Mouse (Mus musculus) forebrain, embryonic 10.5 days (tissue): Measurements from ENCODE around the gene Slc12a7. TPM values are rescaled to one million over a fixed set of nuclear protein-coding genes. Genes with fewer than 3 reads are reported as not detected.

Experiments used
- DNase-seq: peaks from one replicate; pipeline ENCODE4 v3.0.0-alpha.2; 2017; ENCODE audit warnings: low spot score; ENCODE audit errors: extremely low spot score
- H3K27ac ChIP-seq: fragments of 300-500 bp; sonication (generic); 2 replicates; pipeline ENCODE4 v1.5.1; 2016; ENCODE audit warnings: mild to moderate bottlenecking
- H3K27me3 ChIP-seq: fragments of 300-500 bp; sonication (generic); 2 replicates; pipeline ENCODE4 v1.6.1; 2016; ENCODE audit warnings: mild to moderate bottlenecking; ENCODE audit not compliant: poor library complexity, severe bottlenecking
- H3K36me3 ChIP-seq: fragments of 300-500 bp; sonication (generic); replicated peaks from 2 replicates; pipeline ENCODE4 v1.6.1; 2016; ENCODE audit warnings: mild to moderate bottlenecking, moderate library complexity
- H3K4me1 ChIP-seq: fragments of 300-500 bp; sonication (generic); 2 replicates; pipeline ENCODE4 v1.6.1; 2016
- H3K4me3 ChIP-seq: fragments of 300-500 bp; sonication (generic); 2 replicates; pipeline ENCODE4 v1.5.1; 2016; ENCODE audit warnings: mild to moderate bottlenecking, moderate library complexity
- H3K9me3 ChIP-seq: fragments of 300-500 bp; sonication (generic); 2 replicates; pipeline ENCODE4 v1.6.1; 2016; ENCODE audit warnings: mild to moderate bottlenecking, moderate library complexity
- WGBS: fragments of 180-500 bp; shearing (Covaris S2); methylation state at CpG from one replicate; pipeline ENCODE4 v1.1.7; 2016; 5-methylcytosine and 5-hydroxymethylcytosine counted together
- polyA plus RNA-seq: library from polyadenylated mRNA; unstranded; fragments of >200 nt; fragmentation: Nextera tagmentation; extraction: Ambion mirVana; gene quantifications from 2 replicates; pipeline ENCODE4 v1.2.1, GENCODE M21; 2016

The Slc12a7 gene
- polyA plus RNA-seq, 1 experiment from 2014 or later = 57.5 TPM

DNA sequence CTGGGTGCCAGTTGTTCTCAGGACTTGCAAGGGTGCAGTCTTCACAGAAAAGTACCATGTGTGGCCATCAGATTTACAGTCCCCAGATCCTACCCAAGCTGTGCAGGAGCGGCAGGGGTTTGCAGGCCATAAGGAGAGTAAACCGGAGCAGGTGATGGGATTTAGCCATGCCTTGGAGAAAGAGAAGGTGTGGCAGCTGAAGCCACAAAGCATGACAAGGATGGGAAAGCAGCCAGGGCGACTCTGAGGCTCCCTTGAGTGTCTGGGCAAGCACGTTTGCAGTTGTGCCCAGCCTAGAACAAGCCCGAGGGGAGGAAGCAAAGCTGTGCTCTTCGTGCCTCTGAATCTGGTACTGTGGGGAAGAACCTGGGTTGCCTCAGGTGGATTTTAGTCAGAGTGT lies 17.5 kb downstream of the Slc12a7 start:
- 71% methylated on average over 6 of the region's 6 CpGs for WGBS
- Histone ChIP-seq H3K27ac (no peak overlapping the region), H3K4me3 (no peak overlapping the region), H3K36me3 (no peaks in the 10 kb centered on the region), H3K27me3 (peaks cover 19% of the 10 kb centered on the region), H3K9me3 (no peaks in the 10 kb centered on the region), H3K4me1 (peaks cover 46% of the 10 kb centered on the region)
- DNase-seq = no peak

DNA sequence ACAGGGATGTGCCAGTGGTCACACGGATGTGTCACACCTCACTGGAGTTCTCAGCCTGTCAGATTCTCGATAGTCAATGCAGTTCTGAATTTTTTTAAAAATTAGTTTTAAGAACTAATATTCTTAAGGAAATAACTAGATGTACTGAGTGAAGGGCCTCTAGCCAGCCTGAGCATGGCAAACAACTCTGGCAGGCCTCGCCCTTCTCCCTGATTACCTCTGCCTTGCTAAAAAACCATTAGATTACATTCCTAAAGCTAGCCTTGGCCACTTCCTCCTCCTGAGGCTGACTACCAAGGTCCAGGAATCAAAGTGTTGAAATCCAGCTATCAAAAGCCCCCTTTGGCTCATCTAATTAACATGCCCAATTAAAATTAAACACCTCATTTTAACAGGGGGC lies 18.4 kb downstream of the Slc12a7 start:
- 87% methylated on average over 3 of the region's 3 CpGs for WGBS
- Histone ChIP-seq H3K4me1 (peaks cover 44% of the 10 kb centered on the region), H3K27ac (no peak overlapping the region), H3K4me3 (no peak overlapping the region), H3K9me3 (no peaks in the 10 kb centered on the region), H3K27me3 (peaks cover 19% of the 10 kb centered on the region), H3K36me3 (no peaks in the 10 kb centered on the region)
- no peak for DNase-seq

DNA sequence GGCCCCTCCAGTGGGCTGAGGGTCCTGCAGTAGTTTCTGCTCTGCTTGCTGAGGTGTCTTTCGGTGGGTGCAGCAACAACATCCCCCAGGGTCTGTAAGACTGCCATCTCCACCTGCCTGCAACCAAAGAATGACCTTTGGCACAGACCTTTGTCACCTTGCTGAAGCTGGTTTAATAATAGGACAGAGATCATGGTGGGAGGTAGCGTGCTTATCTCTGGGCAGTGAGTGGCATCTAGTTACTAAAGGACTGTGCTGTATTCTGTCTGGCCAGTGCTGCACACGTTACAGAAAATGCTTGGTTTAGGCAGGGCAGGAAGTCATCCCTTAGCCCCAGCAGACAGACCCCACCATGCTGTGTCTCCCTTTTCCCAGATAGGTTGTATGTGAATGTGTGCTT lies 22.9 kb downstream of the Slc12a7 start:
- no peaks in the 10 kb centered on the region for H3K36me3 ChIP-seq
- H3K9me3 ChIP-seq = no peaks in the 10 kb centered on the region
- WGBS = 73% methylated on average over 3 of the region's 3 CpGs
- no peaks in the 10 kb centered on the region for H3K27me3 ChIP-seq
- H3K27ac ChIP-seq = no peak overlapping the region
- peaks cover 18% of the 10 kb centered on the region for H3K4me1 ChIP-seq
- no peak overlapping the region for H3K4me3 ChIP-seq
- DNase-seq = no peak

DNA sequence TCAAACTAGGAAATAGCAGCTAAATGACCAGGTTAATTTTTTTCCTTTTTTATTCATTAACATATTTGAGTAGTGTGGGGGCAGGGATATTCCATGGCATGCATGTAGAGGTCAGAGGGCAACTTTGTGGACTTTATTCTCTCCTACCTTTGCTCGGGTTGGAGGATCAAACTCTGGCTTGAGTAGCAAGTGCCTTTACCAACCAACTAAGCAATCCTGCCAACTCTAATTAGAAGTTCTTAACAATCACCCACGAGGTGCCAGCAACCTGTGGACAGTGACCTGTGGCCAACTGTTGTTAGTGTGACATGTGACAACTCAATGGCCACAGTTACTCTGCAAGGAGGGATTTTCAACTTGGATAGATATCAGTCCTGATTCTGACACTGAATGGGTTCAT lies 24.0 kb downstream of the Slc12a7 start:
- Histone ChIP-seq H3K36me3 (no peaks in the 10 kb centered on the region), H3K27me3 (0 out of 2 replicates have a peak, but pooled peaks cover 4% of the 10 kb centered on the region), H3K4me1 (peaks cover 11% of the 10 kb centered on the region), H3K27ac (no peak overlapping the region), H3K4me3 (no peak overlapping the region), H3K9me3 (no peaks in the 10 kb centered on the region)
- WGBS = 71% methylated on average over 2 of the region's 2 CpGs
- no peak for DNase-seq

DNA sequence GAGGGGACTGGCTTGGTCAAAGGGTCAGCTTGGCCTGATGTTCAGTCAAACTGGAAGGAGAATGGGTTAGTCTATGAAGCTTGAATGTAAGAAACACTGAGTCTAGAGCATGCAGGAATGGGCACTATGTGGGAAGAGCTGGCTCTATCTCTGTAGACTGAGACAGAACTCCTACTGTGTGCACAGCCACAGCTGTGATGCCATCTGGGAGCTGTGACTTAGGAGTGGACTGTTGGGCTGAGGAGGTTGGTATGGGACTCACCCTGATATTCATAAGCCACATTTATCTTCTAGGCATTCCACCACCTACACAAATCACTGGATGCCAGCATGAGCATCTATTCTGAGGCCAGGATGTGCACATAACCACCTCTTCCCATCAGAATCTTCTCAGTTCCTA lies 24.5 kb downstream of the Slc12a7 start:
- 0 out of 2 replicates have a peak, but pooled peaks cover 8% of the 10 kb centered on the region for H3K27me3 ChIP-seq
- no peak overlapping the region for H3K27ac ChIP-seq
- H3K4me3 ChIP-seq = no peak overlapping the region
- no peak for DNase-seq
- H3K9me3 ChIP-seq = no peaks in the 10 kb centered on the region
- no peaks in the 10 kb centered on the region for H3K36me3 ChIP-seq
- peaks cover 6% of the 10 kb centered on the region for H3K4me1 ChIP-seq

DNA sequence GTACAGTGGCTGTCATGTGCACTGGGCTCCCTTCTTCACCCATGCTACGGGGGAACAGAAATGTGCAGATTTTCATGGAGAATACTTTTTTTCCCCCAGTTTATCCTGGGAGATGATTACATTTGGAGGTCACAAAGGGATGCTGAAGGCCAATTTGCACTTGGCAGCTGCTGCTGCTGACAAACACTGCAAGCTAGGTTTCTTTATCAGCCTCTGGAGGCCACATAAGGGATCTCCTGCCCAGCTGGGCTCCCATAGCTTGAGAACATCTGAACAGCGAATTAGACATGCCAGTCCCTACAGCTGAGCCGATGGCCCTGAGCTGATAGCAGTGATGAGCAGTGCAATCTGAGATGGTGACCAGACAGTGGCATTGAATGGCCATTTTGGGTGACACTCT lies 26.7 kb downstream of the Slc12a7 start:
- WGBS = 86% methylated on average over 3 of the region's 3 CpGs
- Histone ChIP-seq H3K27ac (no peak overlapping the region), H3K4me3 (no peak overlapping the region), H3K4me1 (peaks cover 10% of the 10 kb centered on the region), H3K9me3 (no peaks in the 10 kb centered on the region), H3K27me3 (0 out of 2 replicates have a peak, but pooled peaks cover 9% of the 10 kb centered on the region), H3K36me3 (no peaks in the 10 kb centered on the region)
- no peak for DNase-seq

DNA sequence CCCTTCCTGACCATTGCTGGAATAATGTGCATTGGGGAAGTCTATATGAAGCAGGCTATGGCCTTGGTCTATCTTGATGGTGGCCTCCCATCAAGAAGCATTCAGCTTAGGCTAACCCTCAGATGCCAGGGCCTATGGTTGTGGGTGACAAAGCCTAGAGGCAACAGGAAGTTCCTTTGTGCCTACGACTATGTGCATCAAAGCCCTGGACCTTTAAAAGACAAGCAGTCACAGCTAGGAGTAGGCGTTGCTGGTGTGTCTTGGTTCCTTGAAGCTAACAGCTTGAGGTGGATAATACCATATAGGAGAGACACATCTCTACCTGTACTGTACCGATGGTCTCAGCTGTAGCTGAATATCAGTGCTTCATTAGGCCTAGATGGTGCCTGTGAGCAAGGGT lies 27.2 kb downstream of the Slc12a7 start:
- no peak for DNase-seq
- H3K4me3 ChIP-seq = no peak overlapping the region
- no peaks in the 10 kb centered on the region for H3K36me3 ChIP-seq
- H3K4me1 ChIP-seq = peaks cover 15% of the 10 kb centered on the region
- H3K27me3 ChIP-seq = 0 out of 2 replicates have a peak, but pooled peaks cover 9% of the 10 kb centered on the region
- WGBS = 88% methylated on average over 3 of the region's 3 CpGs
- no peak overlapping the region for H3K27ac ChIP-seq
- H3K9me3 ChIP-seq = no peaks in the 10 kb centered on the region

DNA sequence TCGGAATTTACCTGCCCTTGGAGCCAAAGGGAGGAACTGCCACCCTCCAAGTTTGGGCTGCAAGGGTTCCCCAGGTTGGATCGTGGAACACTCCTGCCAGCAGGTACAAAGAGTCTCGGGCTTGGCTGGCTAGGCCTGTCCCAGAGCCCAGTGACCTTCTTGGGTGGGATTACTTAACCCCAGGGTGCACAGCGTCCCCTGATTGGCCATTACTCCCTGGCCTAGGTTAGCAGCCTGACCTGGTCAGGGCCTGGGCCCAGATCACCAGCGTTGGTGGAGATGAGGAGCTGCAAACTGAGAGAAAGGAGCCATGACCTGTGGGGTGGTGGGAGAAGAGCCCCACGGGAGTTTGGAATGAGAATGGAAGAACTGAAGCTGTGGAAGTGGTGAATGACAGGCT lies 30.0 kb downstream of the Slc12a7 start:
- Histone ChIP-seq H3K27me3 (0 out of 2 replicates have a peak, but pooled peaks cover 9% of the 10 kb centered on the region), H3K4me1 (peaks cover 43% of the 10 kb centered on the region), H3K9me3 (no peaks in the 10 kb centered on the region), H3K36me3 (peaks cover 20% of the 10 kb centered on the region), H3K4me3 (peak overlapping the region; percentile 86), H3K27ac (peak overlapping the region; percentile 94)
- no peak for DNase-seq
- 26% methylated on average over 6 of the region's 6 CpGs for WGBS

DNA sequence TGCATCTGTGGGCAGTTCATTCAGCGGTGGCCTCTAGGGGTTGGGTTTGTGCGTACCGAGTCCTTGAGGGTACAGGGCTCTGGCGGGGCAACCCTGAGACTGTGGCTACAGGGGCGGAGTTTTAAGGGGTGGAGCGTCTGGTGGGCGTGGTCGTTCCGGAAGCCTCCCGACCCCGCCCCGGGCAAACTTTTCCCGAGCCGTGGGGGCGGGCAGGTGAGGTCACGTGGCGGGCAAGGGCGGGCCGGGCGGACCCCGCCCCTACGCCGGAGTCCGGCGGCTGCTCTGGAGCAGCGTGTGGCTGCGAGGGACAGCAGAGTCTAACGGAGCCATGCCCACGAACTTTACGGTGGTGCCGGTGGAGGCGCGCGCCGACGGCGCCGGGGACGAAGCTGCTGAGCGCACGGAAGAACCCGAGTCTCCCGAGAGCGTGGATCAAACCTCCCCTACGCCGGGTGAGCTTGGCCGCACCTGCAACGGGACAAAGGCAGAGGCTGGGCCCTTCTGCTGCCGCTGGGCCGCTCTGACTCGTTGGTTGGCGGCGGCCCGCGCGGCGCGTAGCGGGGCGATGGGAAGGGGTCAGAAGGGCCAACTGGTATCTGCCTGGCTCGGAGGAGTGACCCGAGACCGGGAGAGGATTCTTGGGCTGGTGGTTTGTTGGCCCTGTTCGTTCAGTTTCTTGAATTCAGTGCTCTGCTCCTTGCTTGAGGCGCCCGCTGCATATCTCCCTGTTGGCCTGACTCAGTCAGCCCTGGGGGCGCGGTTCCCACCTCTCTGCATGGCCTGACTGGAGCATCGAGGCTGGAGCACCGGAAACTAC lies 30.8 kb downstream of the Slc12a7 start:
- whole genome bisulfite sequencing = under 1% methylated on average over 70 of the region's 70 CpGs
- Histone ChIP-seq H3K4me3 (peak overlapping the region; percentile 86), H3K9me3 (no peaks in the 10 kb centered on the region), H3K27ac (peak overlapping the region; percentile 94), H3K27me3 (0 out of 2 replicates have a peak, but pooled peaks cover 9% of the 10 kb centered on the region), H3K36me3 (peaks cover 27% of the 10 kb centered on the region), H3K4me1 (peaks cover 50% of the 10 kb centered on the region)
- DNase-seq = peak; percentile 92

DNA sequence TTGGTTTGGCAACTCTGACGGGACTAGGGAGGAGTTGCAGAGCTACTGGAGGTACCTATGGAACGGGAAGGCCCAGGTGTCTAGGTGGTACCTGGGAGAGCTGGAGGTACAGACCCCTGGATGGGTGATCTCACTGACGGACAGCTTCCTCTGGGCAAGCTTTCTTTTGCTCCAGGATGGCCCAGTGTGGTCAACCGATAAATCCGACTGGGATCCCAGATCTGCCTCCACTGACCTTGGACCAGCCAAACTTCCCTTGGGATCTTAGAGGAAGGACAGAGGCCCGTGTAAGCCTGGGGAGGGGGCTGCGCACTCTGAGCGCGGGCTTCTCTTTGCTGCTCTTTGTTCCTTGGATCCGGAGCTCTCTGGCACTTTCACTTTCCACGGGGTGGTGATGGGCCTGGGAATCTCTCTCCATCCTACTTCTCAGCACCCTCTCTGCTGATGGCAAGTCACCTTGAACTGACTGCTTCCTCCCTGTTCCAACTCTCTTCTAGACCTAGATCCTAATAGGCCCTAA lies 31.4 kb downstream of the Slc12a7 start:
- 1% methylated on average over 11 of the region's 11 CpGs for WGBS
- DNase-seq = peak; percentile 61
- H3K4me3 ChIP-seq = peak overlapping the region; percentile 86
- peaks cover 53% of the 10 kb centered on the region for H3K4me1 ChIP-seq
- H3K36me3 ChIP-seq = peaks cover 34% of the 10 kb centered on the region
- no peaks in the 10 kb centered on the region for H3K9me3 ChIP-seq
- H3K27me3 ChIP-seq = 0 out of 2 replicates have a peak, but pooled peaks cover 9% of the 10 kb centered on the region
- H3K27ac ChIP-seq = peak overlapping the region; percentile 94

DNA sequence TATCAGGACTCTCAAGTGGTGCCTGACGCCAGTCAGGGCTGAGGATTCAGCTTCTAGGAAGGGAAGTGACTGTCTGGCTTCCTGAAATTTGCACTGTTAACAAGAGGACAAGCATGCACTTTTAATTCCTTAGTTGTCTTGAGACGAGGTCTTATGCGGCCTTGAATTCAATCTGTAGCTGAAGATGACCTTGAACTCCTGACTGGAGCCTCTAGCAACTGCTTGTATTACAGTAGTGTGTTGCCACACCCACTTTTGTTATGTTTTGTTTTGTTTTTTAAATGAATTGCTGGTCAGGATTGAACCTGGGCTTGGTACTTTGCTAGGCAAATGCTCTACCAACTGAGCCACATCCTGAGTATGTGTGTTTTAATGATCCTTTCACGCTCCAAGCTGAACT lies 32.5 kb downstream of the Slc12a7 start:
- Histone ChIP-seq H3K27me3 (0 out of 2 replicates have a peak, but pooled peaks cover 9% of the 10 kb centered on the region), H3K36me3 (peaks cover 43% of the 10 kb centered on the region), H3K4me3 (peak overlapping the region; percentile 86), H3K27ac (peak overlapping the region; percentile 94), H3K9me3 (no peaks in the 10 kb centered on the region), H3K4me1 (peaks cover 60% of the 10 kb centered on the region)
- 74% methylated on average over 4 of the region's 4 CpGs for WGBS
- no peak for DNase-seq

DNA sequence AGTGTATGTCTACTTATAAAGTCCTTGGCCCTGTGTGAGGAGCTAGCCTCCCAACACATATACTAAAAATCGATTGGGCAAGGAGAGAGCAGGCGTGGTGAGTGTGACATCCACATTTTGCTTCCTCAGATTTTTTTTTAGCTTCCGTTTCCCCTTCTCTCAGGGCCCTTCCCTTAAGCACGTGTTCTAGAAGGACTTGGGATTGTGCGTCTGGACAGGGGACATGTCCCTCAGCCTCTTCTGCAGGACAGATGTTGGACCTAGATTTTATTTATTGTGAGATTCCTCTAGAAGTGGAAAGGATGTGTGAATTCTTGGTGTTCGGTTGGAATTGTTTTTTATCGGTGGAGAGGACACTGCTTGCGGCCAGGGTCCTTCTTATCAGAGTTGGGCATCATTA lies 34.3 kb downstream of the Slc12a7 start:
- H3K36me3 ChIP-seq = peaks cover 50% of the 10 kb centered on the region
- H3K9me3 ChIP-seq = no peaks in the 10 kb centered on the region
- H3K27me3 ChIP-seq = 0 out of 2 replicates have a peak, but pooled peaks cover 2% of the 10 kb centered on the region
- no peak overlapping the region for H3K27ac ChIP-seq
- no peak for DNase-seq
- WGBS = 90% methylated on average over 8 of the region's 8 CpGs
- no peak overlapping the region for H3K4me3 ChIP-seq
- peaks cover 78% of the 10 kb centered on the region for H3K4me1 ChIP-seq

DNA sequence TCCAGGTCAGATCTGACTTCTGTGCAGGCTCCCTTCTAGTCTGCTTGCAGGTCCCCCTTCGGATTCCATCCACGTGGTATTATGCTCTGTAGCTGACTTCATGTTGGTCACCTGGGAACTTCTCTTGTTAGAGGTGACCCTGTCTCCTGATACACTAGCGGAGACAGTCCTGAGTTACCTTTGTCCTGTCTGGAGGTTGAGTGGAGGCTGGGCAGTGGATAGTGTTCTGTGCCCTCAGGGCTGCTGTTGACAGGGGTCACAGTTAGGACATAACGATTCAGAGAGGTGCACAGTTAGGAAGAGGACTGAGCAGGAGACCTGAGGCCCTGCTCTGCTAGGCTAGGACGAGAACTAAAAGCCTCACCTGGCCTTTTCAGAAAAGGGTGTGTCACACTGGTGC lies 34.9 kb downstream of the Slc12a7 start:
- Histone ChIP-seq H3K36me3 (peaks cover 55% of the 10 kb centered on the region), H3K9me3 (no peaks in the 10 kb centered on the region), H3K27ac (no peak overlapping the region), H3K4me1 (peaks cover 83% of the 10 kb centered on the region), H3K27me3 (no peaks in the 10 kb centered on the region), H3K4me3 (no peak overlapping the region)
- 86% methylated on average over 5 of the region's 5 CpGs for WGBS
- no peak for DNase-seq
